Mouse (Mus musculus): ENCODE measurements around the gene Chil6.

DNA sequence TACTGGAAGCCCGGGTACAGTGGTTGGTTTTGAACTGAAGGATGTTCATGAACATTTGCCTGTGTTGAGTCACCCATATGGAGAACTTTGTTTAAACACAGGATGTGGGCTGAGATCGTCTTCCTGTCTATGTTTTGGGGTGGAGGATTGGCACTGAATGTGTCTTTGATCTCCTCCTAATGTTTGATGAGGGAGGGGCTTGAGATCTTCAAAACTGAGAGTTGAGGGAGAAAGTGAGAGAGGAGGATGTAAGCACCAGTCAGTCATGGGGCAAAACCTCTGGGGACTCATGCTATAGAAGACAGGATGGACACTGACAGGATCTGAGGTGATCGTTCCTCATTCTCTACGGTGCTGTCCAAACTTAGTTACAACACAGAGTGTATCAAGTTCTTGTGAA is 43.6 kb upstream of the Chil6 start:
- TF ChIP-seq CTCF (IDR thresholded peaks at IDR 0.05; ENCODE audit: low read depth) (no peak), EP300 (optimal IDR thresholded peaks at IDR 0.05) (no peak)
